ENCODE assay signal across 8 mouse cellular contexts in the genomic region with DNA sequence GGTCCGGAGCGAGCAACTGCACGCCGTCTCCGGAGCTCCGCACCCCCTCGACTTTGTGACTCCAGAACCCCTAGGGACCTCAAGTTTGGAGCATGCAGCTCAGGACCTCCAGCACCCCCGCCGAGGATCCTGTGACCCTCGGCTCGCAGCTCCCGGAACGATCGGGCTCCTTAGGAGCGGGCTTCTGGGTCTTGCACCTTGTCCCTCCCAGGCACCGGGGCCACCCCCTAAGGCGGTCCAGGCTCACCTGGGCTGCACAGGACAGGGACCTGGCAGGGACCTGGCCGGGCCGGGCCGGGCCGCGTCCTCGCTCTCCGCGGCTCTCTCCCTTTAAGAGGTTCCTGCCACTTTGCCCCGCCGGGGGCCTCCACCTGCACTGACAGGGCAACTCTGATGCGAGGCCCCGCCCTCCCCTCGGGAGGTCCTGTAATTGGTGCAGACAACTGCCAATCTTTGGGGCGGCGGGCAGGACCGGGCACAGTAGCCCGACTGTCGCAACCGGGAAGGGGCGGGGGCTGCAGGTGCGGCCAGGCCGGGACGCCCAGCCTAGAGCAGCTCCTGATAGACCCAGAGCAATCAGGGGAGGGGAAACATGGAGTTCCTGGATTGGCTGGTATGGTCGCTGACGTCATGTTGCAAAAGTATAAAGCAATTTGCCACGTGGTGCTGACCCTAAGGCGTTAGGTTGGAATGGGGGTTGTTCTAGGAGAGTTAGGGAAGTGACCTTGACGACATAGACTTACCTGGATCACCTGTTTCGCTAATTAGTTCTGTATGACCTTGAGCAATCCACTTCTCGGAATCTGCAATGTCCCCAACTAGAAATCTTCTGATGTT. TPM values are rescaled to one million over a fixed set of nuclear protein-coding genes. Genes with fewer than 3 reads are reported as not detected.
DNase-seq lines count a peak whose midpoint lies in the region; ATAC-seq and TF ChIP-seq lines count a peak whose summit lies in the region.

A gene (minus strand): TSS at position 389 of the 837 bp plus-strand sequence.

- peak; percentile 88 for ATAC-seq in forebrain, embryonic 16.5 days
- ATAC-seq in lung, embryonic 14.5 days (ENCODE audit: insufficient read depth) = peak; percentile 95

- no peaks in the 10 kb centered on the region for H3K9me3 ChIP-seq in ES-E14 (ENCODE audit: control insufficient read depth, insufficient read depth, low read depth, low read length)
- H3K9me3 ChIP-seq in forebrain, embryonic 16.5 days (ENCODE audit: control insufficient read depth, low read length) = no peaks in the 10 kb centered on the region
- no peaks in the 10 kb centered on the region for H3K9me3 ChIP-seq in lung, embryonic 14.5 days (ENCODE audit: low read depth, low read length)

- H3K9ac ChIP-seq in ES-E14 (ENCODE audit: insufficient read depth, low read depth, low read length, poor library complexity, severe bottlenecking) = peak within 1 kb of the TSS; percentile 74
- H3K9ac ChIP-seq in forebrain, embryonic 16.5 days (replicated peaks; ENCODE audit: low read depth, low read length) = peak within 1 kb of the TSS; percentile 43
- peak within 1 kb of the TSS; percentile 72 for H3K9ac ChIP-seq in lung, embryonic 14.5 days

- H3K27ac ChIP-seq in ES-E14 (ENCODE audit: insufficient read depth, low read depth, low read length, poor library complexity, severe bottlenecking) = no peak within 1 kb of the TSS
- H3K27ac ChIP-seq in forebrain, embryonic 16.5 days (ENCODE audit: low read length) = no peak within 1 kb of the TSS
- peak within 1 kb of the TSS; percentile 61 for H3K27ac ChIP-seq in layer of hippocampus, adult 2 months
- peak within 1 kb of the TSS; percentile 87 for H3K27ac ChIP-seq in lung, embryonic 14.5 days (ENCODE audit: low read depth)
- H3K27ac ChIP-seq in olfactory bulb, adult 2 months (ENCODE audit: insufficient read depth, low read depth, low read length) = no peak within 1 kb of the TSS
- H3K27ac ChIP-seq in thymus, adult 2 months (ENCODE audit: control insufficient read depth, insufficient read depth, low read length) = no peak within 1 kb of the TSS

- H3K36me3 ChIP-seq in ES-E14 (ENCODE audit: control insufficient read depth, insufficient read depth, low read length, poor library complexity, severe bottlenecking) = peaks cover 2% of the 10 kb centered on the region; the same call in 1 of the 2 replicates
- no peaks in the 10 kb centered on the region for H3K36me3 ChIP-seq in forebrain, embryonic 16.5 days (ENCODE audit: control insufficient read depth, insufficient read depth)
- H3K36me3 ChIP-seq in lung, embryonic 14.5 days (ENCODE audit: insufficient read depth) = no peaks in the 10 kb centered on the region
- H3K36me3 ChIP-seq in thymus, adult 2 months (ENCODE audit: control insufficient read depth, insufficient read depth, low read length) = no peaks in the 10 kb centered on the region

- peak within 1 kb of the TSS; percentile 85 to 98 for H3K4me3 ChIP-seq in ES-E14 (ENCODE audit: insufficient read depth in 1 of 2, low read depth in 1 of 2, low read length in 2 of 2, poor library complexity in 1 of 2, severe bottlenecking in 1 of 2)
- H3K4me3 ChIP-seq in forebrain, embryonic 16.5 days (replicated peaks; ENCODE audit: low read length) = peak within 1 kb of the TSS; percentile 59
- H3K4me3 ChIP-seq in layer of hippocampus, adult 2 months = peak within 1 kb of the TSS; percentile 94
- H3K4me3 ChIP-seq in lung, embryonic 14.5 days (ENCODE audit: low read depth, low read length) = peak within 1 kb of the TSS; percentile 76
- peak within 1 kb of the TSS; percentile 53 for H3K4me3 ChIP-seq in olfactory bulb, adult 2 months (ENCODE audit: insufficient read depth, low read depth, low read length)
- peak within 1 kb of the TSS; percentile 81 for H3K4me3 ChIP-seq in thymus, adult 2 months (ENCODE audit: control insufficient read depth, insufficient read depth, low read length)

- in situ Hi-C loops in ES-E14 (cut with MboI; ENCODE audit: low sequenced_read_pairs in 2 of 2, unreplicated experiment in 2 of 2) = no loop called here

- peak; percentile 98 for DNase-seq in ES-E14 (ENCODE audit: low read depth, low spot score)
- peak; percentile 99 to 100 for DNase-seq in cerebellum, adult 18-20 months
- DNase-seq in heart, postnatal 36 days = peak; percentile 99 to 100
- peak; percentile 90 to 93 for DNase-seq in layer of hippocampus, adult 2 months (ENCODE audit: low spot score in 2 of 2)
- DNase-seq in lung, embryonic 14.5 days = peak; percentile 95
- DNase-seq in thymus, adult 2 months = peak; percentile 100

- 1% methylated on average over 47 of the region's 47 CpGs for WGBS in forebrain, embryonic 16.5 days
- WGBS in lung, embryonic 14.5 days = 2% methylated on average over 47 of the region's 47 CpGs
- 2% methylated on average over 47 of the region's 47 CpGs for WGBS in olfactory bulb, adult 2 months
- 3% methylated on average over 47 of the region's 47 CpGs for WGBS in thymus, adult 2 months

- intact Hi-C loops in heart, postnatal 36 days (cut with DNase I) = loop anchor here (1.0 kb wide), 1 partner anchor 26 kb away; no protein-coding TSS in a partner anchor

- no peak for TF ChIP-seq POLR2A in olfactory bulb, adult 2 months (IDR thresholded peaks at IDR 0.05; ENCODE audit: insufficient read depth, low read depth, low read length)
- TF ChIP-seq POLR2A in thymus, adult 2 months (IDR thresholded peaks at IDR 0.05; ENCODE audit: control insufficient read depth, extremely low read depth, insufficient read depth, low read length, poor library complexity) = 0 out of 2 replicates have a peak, but pooled peaks have one; percentile 62

- peaks cover 5 to 8% of the 10 kb centered on the region in 2 experiments; a peak in 2 of 4 replicates for H3K4me1 ChIP-seq in ES-E14 (ENCODE audit: control insufficient read depth in 2 of 2, insufficient read depth in 2 of 2, low read length in 2 of 2, poor library complexity in 1 of 2)
- H3K4me1 ChIP-seq in forebrain, embryonic 16.5 days (replicated peaks; ENCODE audit: control insufficient read depth, insufficient read depth, low read length) = peaks cover 16% of the 10 kb centered on the region
- peaks cover 4% of the 10 kb centered on the region; the same call in 1 of the 2 replicates for H3K4me1 ChIP-seq in lung, embryonic 14.5 days (ENCODE audit: insufficient read depth)
- H3K4me1 ChIP-seq in olfactory bulb, adult 2 months (ENCODE audit: control insufficient read depth, insufficient read depth, low read length) = peaks cover 23% of the 10 kb centered on the region
- peaks cover 15% of the 10 kb centered on the region for H3K4me1 ChIP-seq in thymus, adult 2 months (replicated peaks; ENCODE audit: control insufficient read depth, insufficient read depth, low read length)

- H3K4me2 ChIP-seq in forebrain, embryonic 16.5 days (ENCODE audit: low read length) = peak within 1 kb of the TSS; percentile 92
- H3K4me2 ChIP-seq in lung, embryonic 14.5 days = peak within 1 kb of the TSS; percentile 99

- H3K27me3 ChIP-seq in forebrain, embryonic 16.5 days (replicated peaks; ENCODE audit: control insufficient read depth, insufficient read depth, low read length) = peaks cover 37% of the 10 kb centered on the region
- no peaks in the 10 kb centered on the region for H3K27me3 ChIP-seq in lung, embryonic 14.5 days (ENCODE audit: insufficient read depth, low read length)
- no peaks in the 10 kb centered on the region for H3K27me3 ChIP-seq in thymus, adult 2 months (ENCODE audit: control insufficient read depth, insufficient read depth, low read length)

- TF ChIP-seq CTCF in layer of hippocampus, adult 2 months (conservative IDR thresholded peaks at IDR 0.05) = peak; percentile 14; the same call in 1 of the 2 replicates
- no peak for TF ChIP-seq CTCF in lung, embryonic 14.5 days (IDR thresholded peaks at IDR 0.05; ENCODE audit: low read depth)
- TF ChIP-seq CTCF in olfactory bulb, adult 2 months (IDR thresholded peaks at IDR 0.05; ENCODE audit: insufficient read depth, low read depth, low read length) = no peak
- peak; percentile 57; the same call in 1 of the 2 replicates for TF ChIP-seq CTCF in thymus, adult 2 months (IDR thresholded peaks at IDR 0.05; ENCODE audit: borderline replicate concordance, control insufficient read depth, extremely low read depth, insufficient read depth, low read length, poor library complexity)

TF ChIP-seq in ES-E14, 5 proteins besides CTCF, POLR2A, EP300 and RAD21:
- TF ChIP-seq CHD2 (IDR thresholded peaks at IDR 0.05; ENCODE audit: low read depth, low read length) (peak; percentile 68; the same call in 1 of the 2 replicates), ZNF384 (IDR thresholded peaks at IDR 0.05; ENCODE audit: low read depth, low read length) (no peak), ZC3H11A (IDR thresholded peaks at IDR 0.05; ENCODE audit: borderline replicate concordance, low read depth, low read length) (no peak), HCFC1 (IDR thresholded peaks at IDR 0.05; ENCODE audit: borderline replicate concordance, insufficient read depth, low read length) (peak; percentile 28; the same call in 1 of the 2 replicates), MAFK (IDR thresholded peaks at IDR 0.05; ENCODE audit: insufficient read depth, low read depth, low read length) (peak; percentile 22; the same call in 1 of the 2 replicates)

RNA-seq across cellular contexts. Expression of the gene that starts here (rescaled TPM):
- total RNA-seq in ES-E14 (2012; rRNA removed) = 16.3 and 19.5 TPM in 2 replicates
- 74.1 and 91.8 TPM in 2 replicates for polyA plus RNA-seq in forebrain, embryonic 16.5 days (2015; fragmentation: Nextera tagmentation; extraction: Ambion mirVana)
- 100 to 1,000 TPM; 144 to 148 TPM for total RNA-seq in heart, postnatal 36 days (2021)
- 10 to 100 TPM; 21.5 to 23.2 TPM for total RNA-seq in layer of hippocampus, adult 2 months (2021)
- polyA plus RNA-seq in lung, embryonic 14.5 days (2014; fragmentation: Nextera tagmentation; extraction: Ambion mirVana) = 79.1 and 86.3 TPM in 2 replicates
- polyA plus RNA-seq in olfactory bulb, adult 2 months (2012; ENCODE audit: insufficient read depth, insufficient read length, low replicate concordance, missing spikeins) = 382 TPM in 1 of 2 replicates, not detected in the other
- polyA plus RNA-seq in thymus, adult 2 months (2012; rRNA removed) = 103 and 119 TPM in 2 replicates

Comparison
In these comparisons a context has a peak if more than half of its experiments do, and no peak if none do; other contexts are left out.
1. H3K27ac ChIP-seq: peak in layer of hippocampus, adult 2 months (single experiment) and lung, embryonic 14.5 days (single experiment); none in ES-E14 (single experiment), forebrain, embryonic 16.5 days (single experiment), olfactory bulb, adult 2 months (single experiment) and thymus, adult 2 months (single experiment).
2. CTCF ChIP-seq: peak in layer of hippocampus, adult 2 months (single experiment) and thymus, adult 2 months (single experiment); none in lung, embryonic 14.5 days (single experiment) and olfactory bulb, adult 2 months (single experiment).
3. Peak in every context shown above with its lines, with median percentiles within 50 percentile points of each other: DNase-seq, H3K4me3 ChIP-seq and H3K9ac ChIP-seq.